Mouse (Mus musculus) right cerebral cortex, adult 18-20 months (tissue): ENCODE measurements around the gene Idi1.
A peak's percentile ranks its signal among the peaks of the same experiment; 100 is the strongest.
"Not testable (repeated sequence)": the region's sequence is repeated elsewhere in the genome, so short reads cannot be mapped to it uniquely, and the experiment has no call there.

Experiments
- DNase-seq: peaks from one replicate; pipeline ENCODE4 v3.0.0; 2022; ENCODE audit warnings: mixed read lengths

The Idi1 gene

DNA sequence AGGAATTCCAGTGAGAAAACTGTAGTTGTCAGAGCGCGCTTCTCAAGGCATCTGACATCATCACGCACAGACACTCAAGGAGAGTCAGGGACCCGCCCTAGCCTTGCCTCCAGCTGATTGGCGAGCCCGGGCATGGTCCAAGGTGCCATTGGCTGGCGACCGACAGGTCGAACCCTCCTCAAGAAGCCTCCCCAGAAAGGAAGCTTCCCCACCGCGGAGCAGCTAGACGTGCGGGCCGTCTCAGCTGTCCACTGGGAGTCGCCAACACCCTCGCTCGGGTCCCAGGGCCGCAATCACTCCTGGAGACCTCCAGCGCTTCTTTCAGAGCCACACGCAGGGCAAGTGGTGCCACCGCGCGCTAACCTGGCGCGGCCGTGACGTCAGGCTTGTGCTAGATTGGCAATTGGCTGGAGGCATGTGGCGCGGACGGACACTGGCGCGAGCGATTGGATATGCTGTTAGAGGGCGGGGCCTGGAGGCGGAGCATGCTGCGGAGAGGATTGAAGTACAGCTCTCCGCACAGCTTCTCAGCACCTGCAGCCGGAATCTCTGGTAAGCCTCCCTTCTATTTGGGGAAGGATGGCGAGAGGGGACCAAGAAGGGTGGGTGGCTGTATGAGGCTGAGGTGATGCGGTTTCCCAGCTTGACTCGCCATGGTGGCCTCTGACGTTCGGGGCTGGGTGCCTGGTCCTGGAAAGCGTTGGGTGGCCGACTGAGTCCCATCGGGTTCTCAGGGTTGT is at the start of gene Idi1:
Idi1 (plus strand) TSS at position 57 of the 740 bp plus-strand sequence.
- DNase-seq = peak; percentile 98

DNA sequence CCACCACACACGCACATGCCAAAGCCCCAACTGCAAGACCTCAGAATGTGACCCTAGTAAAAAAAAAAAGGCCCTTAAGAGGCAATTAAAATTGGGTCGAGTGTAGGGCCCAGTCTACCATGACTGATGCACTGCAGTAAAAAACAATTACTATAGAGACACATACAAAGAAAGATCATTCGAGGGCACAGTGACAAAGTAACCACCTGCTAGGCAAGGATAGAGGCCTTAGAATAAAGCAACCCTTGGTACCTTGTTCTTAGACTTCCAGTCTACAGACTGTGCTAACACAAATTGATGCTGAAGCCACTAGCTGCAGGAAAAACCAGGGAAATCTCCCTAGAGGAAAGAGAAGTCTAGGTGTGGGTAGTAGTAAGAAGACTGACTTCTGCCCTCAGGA is 46.9 kb upstream of the Idi1 start:
- no peak for DNase-seq

DNA sequence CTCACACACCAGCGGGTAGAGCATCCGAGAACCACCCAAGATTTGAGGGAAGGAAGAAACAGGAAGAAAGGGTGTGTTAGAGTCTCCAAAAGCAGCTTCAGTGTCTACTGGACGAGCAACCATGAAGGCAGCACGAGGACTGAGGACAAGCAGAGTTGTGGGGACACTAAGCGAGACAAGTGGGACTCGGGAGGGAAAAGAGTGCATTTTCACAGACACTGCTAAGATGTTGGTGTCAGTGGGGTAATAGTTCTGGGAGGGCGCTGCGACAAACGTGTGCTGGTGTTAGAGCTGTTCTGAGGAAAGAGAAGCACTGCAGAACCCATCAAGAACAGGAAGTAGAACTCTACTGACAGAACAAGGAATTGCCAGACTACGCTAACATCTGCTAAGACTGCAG is 46.2 kb upstream of the Idi1 start:
- DNase-seq = no peak

DNA sequence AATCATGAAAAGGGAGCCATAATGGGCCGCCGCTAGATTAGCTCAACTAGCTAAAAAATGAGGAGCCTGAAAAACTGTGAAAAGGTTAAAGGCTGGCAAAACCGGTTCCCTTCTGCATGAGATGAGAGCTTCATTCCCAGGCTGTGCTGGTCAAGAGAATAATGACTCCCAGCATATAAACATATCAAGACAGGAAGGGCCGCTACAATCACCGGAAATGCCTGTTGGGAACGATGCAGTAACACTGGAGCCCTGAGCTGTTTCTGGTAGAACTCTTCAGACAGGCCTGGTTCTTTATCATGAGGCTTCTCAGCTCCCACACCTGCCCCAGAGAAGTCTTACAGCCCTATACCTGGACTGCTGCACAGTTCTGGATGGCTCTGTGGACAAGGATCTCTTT is 45.4 kb upstream of the Idi1 start:
- DNase-seq = no peak

DNA sequence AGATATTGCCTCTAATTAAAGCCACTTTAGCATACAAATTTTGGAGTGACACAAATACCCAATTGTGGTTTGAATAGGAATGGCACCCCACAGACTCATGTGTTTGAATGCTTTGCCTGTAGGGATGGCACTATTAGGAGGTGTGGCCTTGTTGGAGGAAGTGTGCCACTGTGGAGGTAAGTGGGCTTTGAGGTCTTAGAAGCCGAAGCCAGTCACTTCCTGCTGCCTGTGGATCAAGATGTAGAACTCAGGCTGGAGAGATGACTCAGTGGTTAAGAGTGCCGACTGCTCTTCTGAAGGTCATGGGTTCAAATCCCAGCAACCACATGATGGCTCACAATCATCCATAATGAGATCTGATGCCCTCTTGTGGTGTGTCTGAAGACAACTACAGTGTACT is 44.4 kb upstream of the Idi1 start:
- no peak for DNase-seq

DNA sequence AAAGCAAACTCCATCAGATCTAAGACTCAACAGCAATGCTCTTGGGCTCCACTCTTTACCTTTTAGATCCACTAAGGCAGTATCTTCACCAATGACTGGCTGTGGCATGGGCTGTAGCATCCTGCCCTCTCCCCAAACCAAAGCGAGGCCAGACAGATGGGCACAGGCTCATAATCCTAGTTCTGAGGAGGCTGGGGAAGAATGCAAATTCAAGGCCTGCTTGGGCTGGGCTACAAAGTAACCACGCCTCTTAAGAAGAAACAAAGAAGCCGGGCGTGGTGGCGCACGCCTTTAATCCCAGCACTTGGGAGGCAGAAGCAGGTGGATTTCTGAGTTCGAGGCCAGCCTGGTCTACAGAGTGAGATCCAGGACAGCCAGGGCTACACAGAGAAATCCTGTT is 43.5 kb upstream of the Idi1 start:
- DNase-seq = not testable (repeated sequence)

DNA sequence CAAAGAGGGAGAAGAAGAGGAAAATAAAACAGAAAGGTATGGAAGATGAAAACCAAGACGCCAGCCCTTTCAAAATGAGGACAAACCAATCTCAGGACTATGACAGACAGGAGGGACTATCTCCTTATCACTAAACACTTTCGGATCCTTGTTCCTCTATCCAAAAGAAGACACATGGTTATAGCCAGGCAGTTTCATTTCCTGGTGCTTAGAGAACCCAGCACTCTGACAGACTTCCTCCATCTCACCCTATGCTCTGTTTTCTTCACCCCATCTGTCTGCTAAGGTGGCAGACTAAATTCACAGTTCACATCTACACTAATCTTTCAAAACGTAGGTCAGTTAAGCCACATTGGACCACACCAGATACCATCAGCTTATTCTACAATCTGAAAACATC is 43.0 kb upstream of the Idi1 start:
- no peak for DNase-seq

DNA sequence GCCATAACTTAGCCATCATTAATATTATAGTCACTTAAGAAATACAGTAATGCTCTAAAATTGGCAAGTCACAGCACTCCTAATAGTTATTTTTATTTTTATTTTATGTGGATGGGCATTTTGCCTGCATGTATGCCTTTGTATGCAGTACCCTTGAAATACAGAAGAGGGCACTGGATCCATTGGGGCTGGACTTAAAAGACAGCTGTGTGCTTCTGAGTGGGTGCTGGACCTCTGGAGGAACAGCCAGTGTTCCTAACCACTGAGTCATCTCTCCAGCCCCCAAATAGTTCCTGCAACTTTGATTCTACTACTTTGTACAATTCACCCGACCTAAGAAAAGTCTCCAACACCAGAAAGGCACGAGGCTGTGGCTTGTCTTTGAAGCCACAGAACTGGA is 37.6 kb upstream of the Idi1 start:
- no peak for DNase-seq

DNA sequence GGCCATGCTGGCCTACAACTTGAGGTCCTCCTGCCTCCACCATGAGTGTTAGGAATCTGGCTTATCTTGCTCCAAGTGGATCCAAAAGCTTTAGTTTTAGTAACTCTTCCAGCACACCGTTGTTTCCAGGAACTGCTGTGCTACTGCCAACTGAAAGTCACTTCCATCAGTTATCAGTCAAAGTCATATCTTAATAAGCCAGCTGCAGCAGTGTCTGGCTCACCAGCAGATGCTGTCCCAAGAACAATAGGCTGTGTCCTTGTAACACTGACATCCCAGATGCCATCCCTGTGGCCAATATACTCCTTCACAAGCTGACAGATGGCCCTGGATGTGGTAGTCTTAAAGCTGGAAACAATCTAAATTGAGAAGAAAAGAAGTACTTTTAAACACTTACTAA is 36.0 kb upstream of the Idi1 start:
- DNase-seq = no peak

DNA sequence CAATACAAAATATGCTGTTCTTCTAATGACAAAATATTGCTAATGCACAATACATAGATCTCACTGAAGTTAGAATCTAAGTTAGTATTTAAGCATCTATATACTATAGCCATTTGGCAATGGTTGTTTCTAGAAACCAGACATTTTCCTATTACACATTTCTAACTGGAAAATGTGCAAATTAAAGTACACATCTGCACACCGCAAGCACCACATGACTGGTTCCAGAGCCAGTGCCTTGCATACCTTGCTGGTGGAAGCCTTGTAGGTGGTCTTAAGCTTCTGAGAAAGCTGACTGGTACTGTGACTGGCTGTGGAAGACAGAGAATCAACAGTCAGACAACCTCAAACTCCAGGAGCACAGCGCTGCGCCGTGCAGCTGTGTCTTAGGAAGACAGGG is 31.9 kb upstream of the Idi1 start:
- no peak for DNase-seq

DNA sequence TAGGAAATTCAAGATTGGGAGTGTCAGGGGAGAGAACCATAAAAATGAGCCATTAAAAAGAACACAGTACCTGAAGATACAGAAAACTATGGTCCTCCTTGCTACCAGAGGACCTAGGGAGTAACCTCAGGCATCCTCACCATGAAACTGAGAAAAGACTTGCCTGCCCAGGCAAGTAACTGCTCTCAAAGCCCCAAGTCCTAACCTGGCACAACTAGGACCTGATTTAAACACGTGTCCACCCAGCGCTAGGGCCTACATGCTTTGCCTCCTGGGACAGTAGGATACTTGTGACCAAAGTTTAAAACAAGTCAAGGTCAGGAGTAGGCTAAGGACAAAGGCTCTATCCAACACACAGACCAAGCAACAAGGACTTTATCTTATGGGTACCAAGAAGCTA is 30.5 kb upstream of the Idi1 start:
- no peak for DNase-seq

DNA sequence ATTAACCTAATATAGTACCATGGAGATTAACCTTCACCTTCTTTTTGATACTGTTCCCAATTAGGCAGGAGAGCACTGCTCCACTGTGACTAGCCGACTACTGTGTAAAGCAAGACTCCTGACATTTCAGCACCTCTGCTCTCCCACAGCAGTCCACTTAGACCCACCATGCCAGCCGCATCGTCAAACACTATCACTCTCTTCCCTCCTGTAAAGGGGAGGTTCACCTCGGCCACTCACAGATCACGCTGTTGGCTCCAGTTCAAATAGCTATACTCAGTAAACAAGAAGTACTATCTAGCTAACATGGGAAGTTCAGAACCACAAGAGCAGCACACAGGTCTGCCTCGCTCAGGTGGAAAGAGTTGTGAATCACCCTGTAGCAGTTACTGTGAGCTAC is 26.8 kb upstream of the Idi1 start:
- no peak for DNase-seq

DNA sequence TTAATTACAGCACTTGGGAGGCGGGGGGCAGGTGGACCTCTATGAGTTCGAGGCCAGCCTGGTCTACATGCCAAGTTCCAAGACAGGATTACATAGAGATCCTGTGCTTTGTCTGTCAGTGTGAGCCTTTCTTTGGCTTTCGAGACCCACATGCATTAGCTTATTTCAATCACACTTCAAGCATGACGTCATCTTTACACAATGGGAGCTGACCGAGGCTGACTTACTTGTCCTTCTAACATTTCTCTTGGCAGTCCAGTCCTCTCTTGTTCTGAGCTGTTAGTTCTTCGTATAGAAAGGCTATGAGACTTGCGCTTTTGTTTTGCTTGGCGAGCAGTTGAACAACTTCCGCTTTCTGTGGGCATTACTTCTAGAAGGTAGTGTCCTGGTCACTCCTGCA is 24.4 kb upstream of the Idi1 start:
- no peak for DNase-seq

DNA sequence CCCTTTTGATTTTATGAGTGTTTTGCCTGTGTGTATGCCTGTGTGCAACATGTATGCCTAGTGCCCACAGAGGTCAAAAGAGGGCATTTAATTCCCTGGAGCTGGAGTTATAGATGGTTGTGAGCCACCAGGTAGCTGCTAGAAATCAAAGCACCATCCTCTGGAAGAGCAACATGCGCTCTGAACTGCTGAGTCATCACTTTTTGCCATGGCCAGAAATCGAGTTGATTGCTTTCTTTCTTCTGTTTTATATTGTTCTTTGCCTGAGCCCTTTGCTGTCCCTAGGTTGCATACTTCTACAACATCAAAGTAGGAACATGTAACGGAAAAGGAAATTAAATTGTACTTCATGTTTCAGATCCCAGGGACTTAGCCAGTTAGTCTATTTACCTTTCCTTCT is 20.3 kb upstream of the Idi1 start:
- no peak for DNase-seq

DNA sequence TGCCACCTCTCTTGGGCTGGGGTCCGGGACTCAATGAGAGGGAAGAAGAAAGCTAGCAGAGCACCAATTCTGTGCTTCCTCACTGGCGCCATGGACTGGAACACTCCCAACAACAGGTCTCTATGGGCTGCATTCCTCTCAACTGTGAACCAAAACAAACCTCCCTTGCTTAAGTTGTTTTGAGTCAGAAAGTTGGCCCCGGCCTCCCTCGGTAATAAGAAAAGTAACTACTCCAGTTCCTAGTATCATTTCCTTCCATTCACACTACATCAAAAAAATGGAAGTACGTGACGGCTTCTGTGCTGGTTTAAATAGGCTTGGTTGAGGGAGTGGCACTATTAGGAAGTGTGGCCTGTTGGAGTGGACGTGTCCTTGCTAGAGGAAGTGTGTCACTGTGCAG is 18.7 kb upstream of the Idi1 start:
- no peak for DNase-seq

DNA sequence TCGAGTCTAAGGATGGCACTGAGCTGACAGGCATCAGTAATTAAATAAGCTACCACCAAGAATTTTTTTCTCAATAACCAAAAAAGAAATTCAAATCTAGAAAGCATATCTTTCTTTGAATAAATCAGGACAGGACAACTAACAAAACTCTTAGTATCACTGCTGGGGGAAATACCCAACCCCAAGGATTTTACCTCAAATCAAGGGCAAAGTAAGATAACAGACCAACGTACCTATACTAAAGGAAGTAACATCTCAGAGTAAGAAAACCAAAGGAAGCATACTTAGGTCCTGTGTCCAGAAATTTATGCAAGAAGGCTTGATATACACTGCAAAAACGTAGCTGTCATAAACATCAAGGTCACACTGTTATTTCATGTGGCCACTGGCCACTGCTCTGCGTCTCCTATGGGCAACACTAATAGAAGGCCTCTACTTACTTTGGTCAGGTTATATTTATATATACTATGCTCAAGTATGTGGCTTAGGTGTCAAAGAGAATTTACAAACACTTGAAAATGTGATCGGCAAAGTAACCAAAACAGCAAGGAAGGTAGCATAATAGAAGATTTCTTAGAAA is 15.6 kb upstream of the Idi1 start:
- DNase-seq = no peak

DNA sequence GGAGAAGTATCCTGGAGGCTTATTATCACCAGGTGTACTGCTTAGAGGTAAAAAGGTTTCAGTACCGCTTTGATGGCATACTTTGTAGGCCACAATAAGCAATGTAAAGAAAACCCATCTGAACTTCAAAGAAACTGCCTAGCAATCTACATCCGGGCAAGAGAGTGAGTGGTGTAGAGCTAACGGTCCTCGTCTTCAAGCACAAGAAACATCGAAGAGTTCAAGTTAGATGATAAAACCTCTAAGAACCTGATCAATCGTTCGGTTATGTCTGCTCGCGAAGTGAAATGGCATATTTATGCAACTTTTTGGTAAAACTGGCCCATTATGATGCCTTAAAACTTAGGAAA is 15.2 kb upstream of the Idi1 start:
- no peak for DNase-seq

DNA sequence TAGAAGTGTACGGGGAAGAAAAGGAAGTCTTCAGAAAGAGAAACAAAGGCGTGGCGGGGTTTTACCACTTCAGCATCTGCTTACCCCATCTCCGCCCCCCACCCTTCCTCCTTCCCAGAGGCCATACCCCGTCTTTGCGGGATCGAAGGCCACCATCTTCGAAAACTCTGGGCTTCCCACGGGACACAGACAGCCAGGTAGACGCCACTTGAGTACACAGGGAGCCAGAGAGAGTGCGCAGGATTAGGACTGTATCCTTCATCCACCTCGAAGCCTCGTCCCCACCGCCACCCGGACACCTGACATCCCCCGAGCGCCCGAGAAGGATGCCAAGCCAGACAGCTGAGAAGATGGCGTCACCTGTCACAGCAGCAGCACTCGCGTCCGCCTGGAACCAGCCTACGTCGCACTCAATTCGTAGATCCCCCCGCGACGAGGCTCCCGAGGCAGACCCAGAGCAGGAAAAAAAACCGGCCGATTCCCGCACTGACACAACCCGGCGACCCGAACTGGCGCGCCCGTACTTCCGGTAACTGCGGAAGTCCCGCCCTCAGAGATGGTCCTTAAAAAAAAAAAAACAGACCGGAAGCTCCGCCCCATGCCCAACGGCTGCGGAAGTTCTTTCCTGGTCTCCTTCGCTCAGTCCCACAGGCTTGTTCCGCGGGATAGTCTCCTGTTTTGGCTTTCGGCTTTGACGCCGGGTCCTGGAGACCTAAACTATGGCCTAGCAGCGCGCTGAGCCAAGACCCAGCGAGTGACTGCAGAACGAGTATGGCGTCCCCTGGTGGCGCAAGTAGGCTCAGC is 14.6 kb upstream of the Idi1 start:
- DNase-seq = peak; percentile 91

DNA sequence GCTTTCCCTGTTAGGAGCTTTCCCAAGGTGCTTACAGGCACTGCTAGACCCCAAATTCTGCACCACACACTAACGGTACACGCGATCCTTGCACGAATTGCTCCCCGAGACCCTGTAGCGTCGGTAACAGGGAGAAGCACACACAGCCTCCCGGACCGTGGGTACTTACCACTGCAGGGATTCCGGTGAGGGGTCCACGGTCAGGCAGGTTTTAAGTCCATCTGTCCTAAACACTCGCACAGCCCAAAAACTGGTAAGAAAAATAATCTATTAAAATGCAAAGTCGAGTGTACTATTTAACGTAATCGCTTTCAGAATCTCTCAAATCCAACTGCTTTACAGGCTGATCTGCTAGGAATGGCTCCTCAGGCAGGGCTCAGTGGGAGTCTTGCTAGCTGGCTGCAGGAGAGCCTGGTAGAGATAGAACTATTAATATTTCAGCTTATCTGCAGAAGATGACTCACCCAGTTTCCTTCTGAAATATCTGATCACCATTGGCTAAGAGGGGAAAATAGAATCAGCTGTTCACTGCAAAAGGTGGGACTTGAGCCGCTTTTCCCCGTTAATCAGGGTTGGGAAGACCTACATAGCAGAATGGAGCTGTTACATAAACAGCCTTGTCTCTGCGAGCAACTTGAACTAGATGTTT is 13.9 kb upstream of the Idi1 start, which contains the start of gene Wdr37:
Wdr37 (minus strand) TSS at position 596 of the 649 bp plus-strand sequence.
- peak; percentile 80 for DNase-seq

DNA sequence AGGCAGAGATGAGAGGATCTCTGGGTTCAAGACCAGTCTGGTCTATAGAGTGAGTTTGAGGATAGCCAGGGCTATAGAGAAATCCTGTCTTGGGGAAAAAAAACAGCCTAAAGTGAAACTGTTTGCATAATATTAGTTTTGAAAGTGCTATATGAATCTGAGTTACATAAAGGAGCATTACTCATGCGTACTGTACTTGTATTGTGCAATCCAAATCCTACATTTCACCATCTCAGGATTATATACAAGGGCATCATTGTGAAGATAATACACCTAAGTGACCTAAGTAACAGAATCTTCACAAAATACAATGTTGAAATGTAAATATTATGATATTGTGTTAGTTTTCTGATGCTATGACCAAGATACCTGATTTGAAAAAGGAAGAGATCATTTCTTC is 11.5 kb upstream of the Idi1 start:
- DNase-seq = no peak

DNA sequence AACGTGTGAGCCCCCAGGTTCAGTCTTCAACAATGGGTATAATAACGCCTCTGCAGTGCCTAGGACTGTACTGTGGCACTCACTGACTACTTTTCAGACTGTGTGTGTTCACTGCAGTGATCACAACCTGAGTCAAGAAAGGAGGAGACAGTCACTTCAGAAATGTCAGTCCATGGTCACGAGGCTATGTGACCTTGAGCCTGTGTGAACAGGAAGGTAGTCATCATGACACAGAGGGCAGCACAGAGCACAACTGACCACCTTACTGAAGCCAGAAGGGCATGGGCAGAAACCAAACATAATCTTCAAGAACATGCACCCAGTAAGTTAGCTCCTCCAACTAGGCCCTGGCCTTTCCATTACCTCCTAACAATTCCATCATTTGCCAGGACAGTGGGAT is 3.7 kb upstream of the Idi1 start:
- DNase-seq = no peak

DNA sequence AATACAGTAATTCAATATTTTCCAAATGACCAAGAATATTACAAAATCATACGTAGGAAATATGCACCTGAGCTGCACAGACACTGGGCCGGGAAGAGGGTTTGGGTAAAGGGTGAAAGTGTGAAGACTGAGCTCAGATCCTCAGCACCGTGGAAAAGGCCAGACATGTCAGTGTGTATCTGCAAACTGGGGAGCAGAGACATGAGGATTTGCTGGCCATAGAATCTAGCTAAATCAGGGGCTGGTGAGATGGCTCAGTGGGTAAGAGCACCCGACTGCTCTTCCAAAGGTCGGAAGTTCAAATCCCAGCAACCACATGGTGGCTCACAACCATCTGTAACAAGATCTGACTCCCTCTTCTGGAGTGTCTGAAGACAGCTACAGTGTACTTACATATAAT is 1.4 kb upstream of the Idi1 start:
- not testable (repeated sequence) for DNase-seq

DNA sequence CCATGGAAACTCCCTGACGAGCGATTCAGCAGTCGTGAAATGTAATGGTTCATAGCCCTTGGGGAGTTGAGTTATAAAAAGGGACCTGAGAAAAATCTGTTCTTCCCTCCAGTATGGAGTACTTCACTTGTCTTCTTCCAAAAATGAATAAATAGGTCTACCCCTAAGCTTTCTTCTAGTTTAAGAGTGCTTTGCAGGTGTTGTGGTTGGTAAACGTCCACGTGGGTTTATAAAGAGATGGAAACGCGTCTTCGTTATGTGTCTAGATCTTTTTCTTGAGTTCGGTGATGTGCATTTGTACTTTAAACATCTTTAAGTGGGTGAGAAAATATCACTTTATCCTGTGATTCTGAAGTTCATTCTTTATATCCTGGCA is 872 bp downstream of the Idi1 start:
- DNase-seq = no peak

DNA sequence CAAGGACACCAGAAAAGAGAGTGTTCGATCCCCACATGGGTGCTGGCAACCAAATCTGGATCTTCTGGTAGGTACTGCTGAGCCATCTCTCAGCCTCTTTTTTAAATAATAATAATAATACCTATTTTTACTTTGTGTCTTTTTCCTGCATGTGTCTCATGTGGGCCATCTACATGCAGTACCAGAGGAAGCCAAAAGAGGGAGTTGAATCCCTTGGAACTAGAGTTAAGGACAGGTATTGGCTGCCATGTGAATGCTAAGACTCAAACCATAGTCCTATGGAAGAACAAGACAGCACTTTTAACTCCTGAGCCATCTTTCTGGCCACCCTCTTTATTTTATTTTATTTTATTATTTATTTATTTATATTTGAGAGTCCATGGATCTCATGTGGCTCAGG is 3.3 kb downstream of the Idi1 start:
- DNase-seq = no peak
